Mouse (Mus musculus): ENCODE results near the gene Trim13. TPM values are rescaled to one million over a fixed set of nuclear protein-coding genes. Genes with fewer than 3 reads are reported as not detected.

Gene Trim13
- polyA plus RNA-seq, 1 experiment from 2014 or later = 22.7 TPM

DNA sequence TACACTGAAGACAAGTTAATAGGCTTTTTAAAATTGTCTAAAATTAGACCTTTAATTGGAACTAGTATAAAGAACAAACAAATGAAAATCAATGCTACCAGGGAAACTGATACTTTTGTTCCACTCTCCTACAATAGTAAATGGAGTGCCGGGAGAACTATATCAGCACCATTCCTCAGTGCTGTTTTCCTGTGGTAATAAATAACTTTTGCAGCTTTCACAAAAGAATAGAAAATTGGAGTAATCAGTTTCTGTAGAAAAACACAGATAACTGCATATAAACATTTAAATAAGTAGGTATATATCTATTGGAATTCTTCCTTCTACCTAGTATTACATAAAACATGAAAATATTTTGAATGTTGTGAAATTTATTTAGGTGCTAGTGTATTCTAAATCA is 47.5 kb downstream of the Trim13 start:
- no peak overlapping the region for H3K27ac ChIP-seq (ENCODE audit: low read length)
- H3K4me1 ChIP-seq (ENCODE audit: control insufficient read depth, insufficient read depth, low read length) = no peaks in the 10 kb centered on the region
- no peak overlapping the region for H3K4me3 ChIP-seq (ENCODE audit: low read depth, low read length)
- H3K9me3 ChIP-seq (ENCODE audit: control insufficient read depth, low read depth, low read length) = no peaks in the 10 kb centered on the region
- no peak overlapping the region for H3K4me2 ChIP-seq (replicated peaks; ENCODE audit: low read depth, low read length)
- no peak overlapping the region for H3K9ac ChIP-seq (replicated peaks; ENCODE audit: low read depth, low read length)
- no peaks in the 10 kb centered on the region for H3K27me3 ChIP-seq (ENCODE audit: control insufficient read depth, insufficient read depth, low read length)
- no peaks in the 10 kb centered on the region for H3K36me3 ChIP-seq (ENCODE audit: control insufficient read depth, insufficient read depth, low read length)
- no peak for ATAC-seq (ENCODE audit: insufficient number of reproducible peaks, insufficient read depth, low FRiP score, low read depth)
- WGBS = 43% methylated on average over 1 of the region's 1 CpGs

DNA sequence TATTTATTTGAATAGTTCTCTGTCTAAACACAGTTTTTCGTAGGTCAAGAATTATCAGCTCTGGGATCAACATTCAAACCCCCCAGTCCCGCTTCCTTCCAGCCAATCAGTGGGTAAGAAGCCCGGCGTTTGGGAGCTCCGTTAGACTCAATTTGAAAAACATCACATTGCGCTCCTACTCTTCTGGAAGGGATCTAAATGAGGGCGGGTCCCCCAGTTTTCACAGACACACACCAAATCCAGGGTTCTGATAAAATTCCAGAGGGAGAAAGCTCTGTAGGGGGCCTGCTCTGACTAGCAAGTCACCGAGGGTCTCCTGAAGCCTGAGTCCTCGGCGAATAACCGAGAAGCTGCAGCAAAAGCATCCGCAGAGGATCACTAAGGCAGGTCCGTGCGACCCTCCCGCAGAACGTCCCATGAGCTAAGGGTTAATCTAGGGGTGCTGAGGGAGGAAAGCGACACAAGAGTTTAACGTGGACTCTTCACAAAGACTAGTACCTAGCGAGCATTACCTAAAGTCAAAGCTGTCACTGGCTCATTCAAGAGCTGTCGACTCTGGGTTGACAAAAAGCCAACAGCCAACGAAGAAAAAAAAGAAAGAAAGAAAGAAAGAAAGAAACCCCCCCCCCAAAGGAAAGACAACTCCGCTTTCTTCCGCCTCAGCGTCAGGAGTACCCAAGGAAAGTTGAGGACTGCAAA is 49.3 kb downstream of the Trim13 start:
- peak overlapping the region; percentile 96 for H3K27ac ChIP-seq (ENCODE audit: low read length)
- H3K4me1 ChIP-seq (ENCODE audit: control insufficient read depth, insufficient read depth, low read length) = no peaks in the 10 kb centered on the region
- no peaks in the 10 kb centered on the region for H3K36me3 ChIP-seq (ENCODE audit: control insufficient read depth, insufficient read depth, low read length)
- H3K9ac ChIP-seq (replicated peaks; ENCODE audit: low read depth, low read length) = peak overlapping the region; percentile 95
- H3K4me2 ChIP-seq (replicated peaks; ENCODE audit: low read depth, low read length) = peak overlapping the region; percentile 49
- peak overlapping the region; percentile 87 for H3K4me3 ChIP-seq (ENCODE audit: low read depth, low read length)
- ATAC-seq (ENCODE audit: insufficient number of reproducible peaks, insufficient read depth, low FRiP score, low read depth) = no peak
- H3K9me3 ChIP-seq (ENCODE audit: control insufficient read depth, low read depth, low read length) = no peaks in the 10 kb centered on the region
- no peaks in the 10 kb centered on the region for H3K27me3 ChIP-seq (ENCODE audit: control insufficient read depth, insufficient read depth, low read length)
- 0% methylated on average over 24 of the region's 24 CpGs for WGBS

- Histone ChIP-seq H3K9ac (replicated peaks; ENCODE audit: low read depth, low read length) (peak overlapping the region; percentile 95), H3K27ac (ENCODE audit: low read length) (peak overlapping the region; percentile 96), H3K4me3 (ENCODE audit: low read depth, low read length) (peak overlapping the region; percentile 87), H3K36me3 (ENCODE audit: control insufficient read depth, insufficient read depth, low read length) (no peaks in the 10 kb centered on the region), H3K27me3 (ENCODE audit: control insufficient read depth, insufficient read depth, low read length) (no peaks in the 10 kb centered on the region), H3K9me3 (ENCODE audit: control insufficient read depth, low read depth, low read length) (no peaks in the 10 kb centered on the region), H3K4me1 (ENCODE audit: control insufficient read depth, insufficient read depth, low read length) (no peaks in the 10 kb centered on the region), H3K4me2 (replicated peaks; ENCODE audit: low read depth, low read length) (peak overlapping the region; percentile 49)
- 0% methylated on average over 92 of the region's 95 CpGs for WGBS
- ATAC-seq (ENCODE audit: insufficient number of reproducible peaks, insufficient read depth, low FRiP score, low read depth) = peak; percentile 68
Measured at GRCm38 (mm10) chr14:61647881-61648684, 50.0 kb downstream of the Trim13 start.

DNA sequence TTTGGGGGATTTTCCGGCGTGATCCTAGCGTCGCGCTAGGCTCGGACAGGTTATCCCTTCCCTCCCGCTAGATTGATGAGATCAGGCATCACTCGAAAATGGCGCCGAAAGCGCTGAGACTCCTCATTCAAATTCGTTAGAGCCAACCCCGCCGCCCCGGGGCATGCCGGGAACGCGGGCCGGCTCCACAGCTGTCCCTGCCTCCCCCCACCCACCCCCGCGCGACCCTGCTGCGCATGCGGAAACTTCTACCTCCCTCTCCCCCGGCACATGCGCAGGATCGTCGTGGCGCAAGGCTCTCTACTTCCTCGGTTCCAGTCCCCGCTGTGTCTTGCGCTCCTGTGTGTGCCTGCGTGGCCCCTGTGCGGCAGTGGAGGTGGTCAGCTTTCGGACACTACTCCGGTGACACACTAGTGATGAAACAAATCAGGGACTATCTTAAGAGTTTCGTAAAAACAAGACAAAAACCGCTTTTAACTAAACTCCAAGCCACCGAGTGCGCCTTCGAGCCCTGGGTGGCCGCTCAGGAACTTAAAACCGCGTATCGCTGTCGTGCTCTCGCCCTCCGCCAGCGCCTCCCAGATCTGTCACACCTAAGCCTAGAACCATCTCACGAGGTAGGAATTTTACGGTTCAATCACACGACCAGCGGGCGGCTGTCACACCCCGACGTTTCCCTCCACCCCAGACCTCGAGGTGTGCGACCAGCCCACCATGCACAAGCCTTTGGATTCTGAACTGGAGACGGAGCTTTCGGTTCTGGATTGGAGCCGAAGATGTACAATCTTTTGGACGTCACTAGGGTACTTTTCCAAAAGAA is 50.8 kb downstream of the Trim13 start:
- Histone ChIP-seq H3K27me3 (ENCODE audit: control insufficient read depth, insufficient read depth, low read length) (no peaks in the 10 kb centered on the region), H3K4me1 (ENCODE audit: control insufficient read depth, insufficient read depth, low read length) (no peaks in the 10 kb centered on the region), H3K36me3 (ENCODE audit: control insufficient read depth, insufficient read depth, low read length) (no peaks in the 10 kb centered on the region), H3K27ac (ENCODE audit: low read length) (peak overlapping the region; percentile 96), H3K4me2 (replicated peaks; ENCODE audit: low read depth, low read length) (peak overlapping the region; percentile 49), H3K9ac (replicated peaks; ENCODE audit: low read depth, low read length) (peak overlapping the region; percentile 95), H3K9me3 (ENCODE audit: control insufficient read depth, low read depth, low read length) (no peaks in the 10 kb centered on the region), H3K4me3 (ENCODE audit: low read depth, low read length) (peak overlapping the region; percentile 87)
- 2% methylated on average over 62 of the region's 62 CpGs for WGBS
- peak; percentile 96 for ATAC-seq (ENCODE audit: insufficient number of reproducible peaks, insufficient read depth, low FRiP score, low read depth)

DNA sequence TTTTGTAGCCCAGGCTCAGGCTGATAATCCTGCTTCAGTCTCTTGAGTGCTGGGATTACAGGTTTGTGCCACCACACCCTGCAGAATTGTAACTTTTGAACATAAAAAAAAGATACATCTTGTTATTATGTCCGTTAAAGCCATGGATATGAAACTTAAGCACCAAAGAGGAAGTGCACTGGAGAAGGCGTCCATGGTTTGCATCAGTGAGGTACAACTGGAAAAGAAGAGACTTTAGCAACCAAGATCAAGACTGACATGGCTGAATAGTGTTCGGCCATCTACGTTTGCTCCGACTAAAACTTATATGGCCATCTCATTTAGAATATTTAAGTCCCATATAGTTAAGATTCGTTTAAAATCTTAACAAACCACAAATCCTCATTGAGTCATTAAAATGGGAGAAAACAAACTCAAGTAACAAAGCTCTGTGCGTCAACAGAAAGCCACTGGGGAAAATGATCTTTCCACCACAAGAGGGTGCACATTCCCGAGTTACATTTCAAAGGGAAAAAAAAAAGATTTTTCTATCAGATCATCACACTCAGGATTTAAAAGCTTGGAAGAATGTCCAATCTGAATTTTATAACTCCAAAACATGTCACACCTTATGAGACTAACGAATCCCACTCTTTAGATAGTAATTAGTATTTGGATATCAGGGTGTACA is 52.4 kb downstream of the Trim13 start:
- Histone ChIP-seq H3K36me3 (ENCODE audit: control insufficient read depth, insufficient read depth, low read length) (no peaks in the 10 kb centered on the region), H3K4me2 (replicated peaks; ENCODE audit: low read depth, low read length) (no peak overlapping the region), H3K27me3 (ENCODE audit: control insufficient read depth, insufficient read depth, low read length) (no peaks in the 10 kb centered on the region), H3K4me1 (ENCODE audit: control insufficient read depth, insufficient read depth, low read length) (no peaks in the 10 kb centered on the region), H3K4me3 (ENCODE audit: low read depth, low read length) (no peak overlapping the region), H3K9ac (replicated peaks; ENCODE audit: low read depth, low read length) (no peak overlapping the region), H3K27ac (ENCODE audit: low read length) (no peak overlapping the region), H3K9me3 (ENCODE audit: control insufficient read depth, low read depth, low read length) (no peaks in the 10 kb centered on the region)
- WGBS = 42% methylated on average over 9 of the region's 9 CpGs
- no peak for ATAC-seq (ENCODE audit: insufficient number of reproducible peaks, insufficient read depth, low FRiP score, low read depth)

MicroRNA genes within 50 kb of the gene (microRNA counts, 519-probe panel; counts per million panel counts)
- microRNA mmu-miR-15a = 4,467 counts per million, percentile 88 among the panel's probes with 10 or more counts
- 5,453 counts per million, percentile 96 among the panel's probes with 10 or more counts for microRNA mmu-miR-16

Small RNA genes lying within 50 kb of the gene (microRNA-seq; reads per million reads assigned to microRNA genes)
- gene Mir15a (2,552 reads per million, percentile 83 among the genes with 10 or more reads in this experiment), gene Mir16-1 (2,024 reads per million, percentile 80 among the genes with 10 or more reads in this experiment)

Other genes starting within 250 kb of the Trim13 start
- 9.2 and 10.1 TPM in 2 replicates for gene Ebpl, start 237.8 kb upstream of the Trim13 start, polyA plus RNA-seq (2014; fragmentation: Nextera tagmentation; extraction: Ambion mirVana)
- 58.5 and 59.0 TPM in 2 replicates for gene Kpna3, start 158.4 kb upstream of the Trim13 start, polyA plus RNA-seq (2014; fragmentation: Nextera tagmentation; extraction: Ambion mirVana)
- gene Spryd7, start 41.4 kb upstream of the Trim13 start, polyA plus RNA-seq (2014; fragmentation: Nextera tagmentation; extraction: Ambion mirVana) = 21.6 and 23.4 TPM in 2 replicates
- 1.4 and 1.8 TPM in 2 replicates for gene Kcnrg, start 9.2 kb downstream of the Trim13 start, polyA plus RNA-seq (2014; fragmentation: Nextera tagmentation; extraction: Ambion mirVana)